8 mouse cellular contexts compared by ENCODE assay signal in the genomic region with DNA sequence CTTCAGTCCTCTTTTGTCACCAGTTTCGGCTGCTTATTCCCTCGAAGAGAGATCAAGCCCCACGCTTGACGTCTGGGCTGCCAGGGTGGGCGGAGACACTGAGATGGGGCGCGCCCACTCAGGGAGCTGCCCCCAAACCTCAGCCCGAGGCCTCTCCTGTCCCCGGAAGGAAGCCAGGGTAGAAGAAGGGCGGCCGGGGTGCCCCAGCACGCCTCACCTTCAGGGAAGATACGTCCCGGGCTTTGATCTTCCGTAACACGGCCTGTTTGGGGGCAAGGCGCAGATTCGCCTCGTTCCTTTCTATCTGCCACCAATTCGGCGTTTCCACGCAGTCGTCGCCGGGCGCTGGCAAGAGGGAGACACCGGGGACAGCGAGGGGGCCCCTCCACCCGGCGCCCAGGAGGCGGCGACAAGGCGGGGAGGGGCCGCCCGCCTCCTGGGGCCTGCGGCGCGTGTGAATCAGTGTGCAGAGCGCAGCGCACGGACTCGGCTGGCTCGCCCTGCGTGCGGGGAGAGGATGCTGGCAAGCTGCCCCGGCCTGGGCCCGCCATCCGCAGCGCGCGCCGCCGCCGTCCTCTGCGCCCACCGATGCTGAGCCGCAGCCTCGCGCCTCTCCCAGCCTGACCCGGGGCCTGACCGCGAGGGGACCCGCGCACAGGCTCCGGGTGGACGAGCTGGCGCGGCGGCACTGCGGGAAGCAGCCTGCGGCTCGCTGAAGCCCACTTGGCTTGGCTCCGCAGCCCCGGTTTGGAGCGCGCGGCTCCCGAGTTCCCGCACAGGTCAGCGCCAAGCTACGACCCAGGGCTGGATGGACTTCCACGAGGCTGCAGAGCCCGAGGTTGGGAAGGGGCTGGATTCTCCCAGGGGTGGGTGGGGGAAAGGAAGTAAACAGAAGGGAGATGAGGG. TPM values are rescaled to one million over a fixed set of nuclear protein-coding genes. Genes with fewer than 3 reads are reported as not detected.
DNase-seq lines count a peak whose midpoint lies in the region; ATAC-seq and TF ChIP-seq lines count a peak whose summit lies in the region.

Adcy3 (plus strand) TSS at position 163 of the 906 bp plus-strand sequence.

- H3K4me2 ChIP-seq in embryonic facial prominence, embryonic 11.5 days (ENCODE audit: low read depth, low read length): peak within 1 kb of the TSS; percentile 70
- peak within 1 kb of the TSS; percentile 96 for H3K4me2 ChIP-seq in kidney, postnatal 0 days (ENCODE audit: low read length)
- peak within 1 kb of the TSS; percentile 85 for H3K4me2 ChIP-seq in liver, embryonic 11.5 days

- WGBS in embryonic facial prominence, embryonic 11.5 days: under 1% methylated on average over 73 of the region's 83 CpGs
- under 1% methylated on average over 80 of the region's 83 CpGs for WGBS in kidney, postnatal 0 days
- WGBS in liver, embryonic 11.5 days: 1% methylated on average over 83 of the region's 83 CpGs

- H3K9me3 ChIP-seq in erythroblast, embryonic 14.5 days (ENCODE audit: control insufficient read depth, low read length): no peaks in the 10 kb centered on the region
- peaks cover 3% of the 10 kb centered on the region; the same call in 1 of the 2 replicates for H3K9me3 ChIP-seq in embryonic facial prominence, embryonic 11.5 days (replicated peaks; ENCODE audit: control insufficient read depth, low read length)
- H3K9me3 ChIP-seq in kidney, postnatal 0 days (replicated peaks; ENCODE audit: low read length): no peaks in the 10 kb centered on the region
- no peaks in the 10 kb centered on the region for H3K9me3 ChIP-seq in liver, embryonic 11.5 days (ENCODE audit: control insufficient read depth, low read length)

- peaks cover 26% of the 10 kb centered on the region for H3K27me3 ChIP-seq in erythroblast, embryonic 14.5 days (ENCODE audit: control insufficient read depth)
- no peaks in the 10 kb centered on the region; the same call in 1 of the 2 replicates for H3K27me3 ChIP-seq in embryonic facial prominence, embryonic 11.5 days (ENCODE audit: control insufficient read depth, insufficient read depth, low read length)
- H3K27me3 ChIP-seq in kidney, postnatal 0 days (ENCODE audit: insufficient read depth, low read length): no peaks in the 10 kb centered on the region
- peaks cover 22% of the 10 kb centered on the region for H3K27me3 ChIP-seq in liver, embryonic 11.5 days (replicated peaks; ENCODE audit: control insufficient read depth, insufficient read depth, low read length)

- DNase-seq in embryonic facial prominence, embryonic 11.5 days (ENCODE audit: low spot score): peak; percentile 64
- DNase-seq in heart, adult 8-10 months (ENCODE audit: low spot score): peak; percentile 39
- DNase-seq in kidney, postnatal 0 days (ENCODE audit: low spot score): peak; percentile 53
- peak; percentile 66 for DNase-seq in liver, embryonic 11.5 days (ENCODE audit: low spot score)
- DNase-seq in spleen, postnatal 36 days (ENCODE audit: low spot score in 2 of 2): peak; percentile 72

- H3K27ac ChIP-seq in embryonic facial prominence, embryonic 11.5 days (replicated peaks; ENCODE audit: low read depth, low read length): no peak within 1 kb of the TSS
- no peak within 1 kb of the TSS for H3K27ac ChIP-seq in kidney, postnatal 0 days
- no peak within 1 kb of the TSS for H3K27ac ChIP-seq in liver, embryonic 11.5 days (ENCODE audit: low read depth, low read length)

- no peak for TF ChIP-seq CTCF in kidney, postnatal 0 days (IDR thresholded peaks at IDR 0.05; ENCODE audit: low read depth)

- ATAC-seq in erythroblast, adult 5-6 weeks (replicated peaks; ENCODE audit: low FRiP score, poor library complexity, severe bottlenecking): no peak
- peak; percentile 85 for ATAC-seq in embryonic facial prominence, embryonic 11.5 days (replicated peaks; ENCODE audit: insufficient number of reproducible peaks, low FRiP score, low TSS enrichment, low read depth)
- peak; percentile 60 for ATAC-seq in kidney, postnatal 0 days (replicated peaks; ENCODE audit: low FRiP score, low read depth)
- peak; percentile 57; the same call in 1 of the 2 replicates for ATAC-seq in liver, embryonic 11.5 days (replicated peaks; ENCODE audit: low FRiP score)
- peak; percentile 48 for ATAC-seq in monocyte, adult 5-6 weeks (replicated peaks; ENCODE audit: insufficient number of reproducible peaks, low FRiP score, low TSS enrichment, poor library complexity, severe bottlenecking)

- H3K9ac ChIP-seq in embryonic facial prominence, embryonic 11.5 days (replicated peaks; ENCODE audit: low read length): peak within 1 kb of the TSS; percentile 63
- peak within 1 kb of the TSS; percentile 68 for H3K9ac ChIP-seq in kidney, postnatal 0 days (ENCODE audit: low read depth, low read length)
- H3K9ac ChIP-seq in liver, embryonic 11.5 days (ENCODE audit: low read depth, low read length): peak within 1 kb of the TSS; percentile 46

- H3K4me1 ChIP-seq in erythroblast, embryonic 14.5 days (ENCODE audit: control insufficient read depth): no peaks in the 10 kb centered on the region
- H3K4me1 ChIP-seq in embryonic facial prominence, embryonic 11.5 days (ENCODE audit: control insufficient read depth, insufficient read depth, low read length): no peaks in the 10 kb centered on the region
- H3K4me1 ChIP-seq in kidney, postnatal 0 days (replicated peaks; ENCODE audit: insufficient read depth, low read length): peaks cover 12% of the 10 kb centered on the region
- H3K4me1 ChIP-seq in liver, embryonic 11.5 days (replicated peaks; ENCODE audit: control insufficient read depth, insufficient read depth, low read length): peaks cover 6% of the 10 kb centered on the region

- no peaks in the 10 kb centered on the region for H3K36me3 ChIP-seq in erythroblast, embryonic 14.5 days (ENCODE audit: control insufficient read depth)
- no peaks in the 10 kb centered on the region for H3K36me3 ChIP-seq in embryonic facial prominence, embryonic 11.5 days (replicated peaks; ENCODE audit: control insufficient read depth, insufficient read depth, low read depth, low read length)
- H3K36me3 ChIP-seq in kidney, postnatal 0 days (ENCODE audit: insufficient read depth, low read length): no peaks in the 10 kb centered on the region
- H3K36me3 ChIP-seq in liver, embryonic 11.5 days (ENCODE audit: control insufficient read depth, insufficient read depth, low read length): no peaks in the 10 kb centered on the region

- peak within 1 kb of the TSS; percentile 31 for H3K4me3 ChIP-seq in erythroblast, embryonic 14.5 days (replicated peaks)
- H3K4me3 ChIP-seq in embryonic facial prominence, embryonic 11.5 days (ENCODE audit: low read depth, low read length): peak within 1 kb of the TSS; percentile 46
- H3K4me3 ChIP-seq in kidney, postnatal 0 days (replicated peaks; ENCODE audit: low read depth, low read length): peak within 1 kb of the TSS; percentile 55
- H3K4me3 ChIP-seq in liver, embryonic 11.5 days (ENCODE audit: low read depth, low read length): peak within 1 kb of the TSS; percentile 59

RNA-seq across cellular contexts. Expression of gene Adcy3, which starts in this region (rescaled TPM):
- polyA plus RNA-seq in erythroblast, embryonic 14.5 days (2012): 0.01 TPM in 1 of 2 replicates, not detected in the other
- total RNA-seq in erythroblast, adult 5-6 weeks (2015; ENCODE audit: low replicate concordance): 0.38 and 2.3 TPM in 2 replicates
- 0.42 and 5.3 TPM in 2 replicates for total RNA-seq in erythroblast, adult 5-6 weeks (2017; ENCODE audit: low replicate concordance)
- 4.0 and 4.4 TPM in 2 replicates for polyA plus RNA-seq in embryonic facial prominence, embryonic 11.5 days (2014; fragmentation: Nextera tagmentation; extraction: Ambion mirVana)
- total RNA-seq in heart, adult 8-10 months (2022): 1 to 10 TPM; 2.6 to 3.0 (median 2.9) TPM
- 5.7 and 6.2 TPM in 2 replicates for polyA plus RNA-seq in kidney, postnatal 0 days (2015; fragmentation: Nextera tagmentation; extraction: Ambion mirVana)
- polyA plus RNA-seq in liver, embryonic 11.5 days (2014; fragmentation: Nextera tagmentation; extraction: Ambion mirVana): 3.3 and 3.9 TPM in 2 replicates
- total RNA-seq in monocyte, adult 5-6 weeks (2017): 4.3 to 11.2 TPM (median 9.3 TPM) in 3 replicates
